Mouse (Mus musculus) cerebellum, postnatal 36 days (tissue): ENCODE results near the gene Vhl.
"Not testable (repeated sequence)": the region's sequence is repeated elsewhere in the genome, so short reads cannot be mapped to it uniquely, and the experiment has no call there.

ENCODE experiments used
- DNase-seq, 2 experiments: peaks; one replicate each; pipeline ENCODE4 v3.0.0; 2021 to 2022; ENCODE audit warnings: mixed read lengths in 2 of 2

Vhl gene

DNA sequence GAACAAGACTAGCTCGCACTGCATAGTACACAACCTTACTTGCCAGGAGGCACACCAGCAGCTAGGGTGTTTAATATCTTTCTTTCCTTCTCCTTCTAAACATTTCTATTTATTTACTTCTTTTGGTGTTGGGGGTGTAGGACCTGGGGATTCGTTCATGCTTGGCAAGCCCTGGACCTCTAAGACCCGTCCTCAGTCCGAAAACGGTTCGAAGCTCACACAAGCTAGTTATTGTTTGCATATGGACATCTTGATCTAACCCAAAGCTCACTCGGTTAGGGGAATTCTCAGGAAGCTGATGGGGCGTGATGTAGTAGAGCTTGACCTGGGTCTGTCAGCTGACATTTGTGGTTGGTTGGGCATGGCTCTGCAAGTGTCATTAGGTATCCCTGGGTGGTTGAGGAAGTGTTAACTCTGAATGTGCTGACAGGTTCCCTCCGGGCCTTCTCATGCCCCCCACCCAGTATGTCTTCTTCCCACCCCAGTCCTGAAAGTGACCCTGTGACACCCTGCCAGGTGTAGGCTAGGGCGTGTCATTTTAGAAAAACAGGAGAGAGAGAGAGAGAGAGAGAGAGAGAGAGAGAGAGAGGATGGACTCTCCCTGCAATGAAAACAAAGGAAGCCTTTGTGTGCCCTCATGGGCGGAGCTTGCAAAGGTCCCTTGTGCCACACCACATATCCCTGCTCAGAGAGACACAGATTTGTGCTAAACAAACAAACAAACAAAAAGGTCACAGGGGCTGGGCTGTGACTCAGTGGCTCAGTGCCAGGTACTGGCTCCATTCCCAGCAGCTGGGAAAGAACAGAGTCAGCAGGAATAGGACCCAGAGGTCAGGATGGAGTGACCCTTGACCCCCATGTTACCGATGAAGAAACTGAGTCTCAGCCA, 37.8 kb downstream of the Vhl start:
- DNase-seq = peak; percentile 18

DNA sequence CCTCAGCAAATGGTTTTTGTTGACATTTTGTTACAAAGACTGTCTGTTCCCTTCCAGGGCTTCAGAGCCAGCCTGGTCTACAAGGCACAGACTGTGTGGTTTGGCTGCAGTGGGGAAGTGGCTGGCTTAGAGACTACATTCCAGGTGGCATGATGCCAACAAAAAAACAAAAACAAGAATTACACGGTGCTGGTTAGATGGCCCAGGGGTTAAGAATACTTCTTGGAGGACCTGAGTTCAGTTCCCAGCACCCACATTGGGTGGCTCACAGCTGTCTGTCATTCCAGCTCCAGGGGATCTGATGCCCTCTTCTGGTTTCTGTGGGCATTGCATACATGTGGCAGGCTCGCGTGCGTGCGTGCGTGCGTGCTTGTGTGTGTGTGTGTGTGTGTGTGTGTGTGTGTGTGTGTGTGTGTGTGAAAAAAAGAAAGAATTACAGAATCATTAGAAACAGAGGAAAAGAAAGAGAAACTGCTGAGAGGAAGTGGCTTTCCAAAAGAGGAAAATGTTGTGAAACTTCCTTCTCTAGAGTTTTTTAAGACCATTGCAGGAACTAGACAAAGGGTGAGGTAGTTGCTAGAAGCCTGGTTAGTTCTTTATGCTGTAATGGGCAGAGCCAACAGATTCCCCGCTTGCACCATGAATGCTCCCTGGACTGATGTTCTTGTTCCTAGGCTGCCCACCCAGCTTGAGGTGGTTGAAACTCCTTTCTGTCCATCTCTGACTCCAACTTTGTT, 39.4 kb downstream of the Vhl start:
- no peak for DNase-seq

GRCm38 (mm10) chr6:113664305-113664704, 40.5 kb downstream of the Vhl start:
- DNase-seq = no peak

DNA sequence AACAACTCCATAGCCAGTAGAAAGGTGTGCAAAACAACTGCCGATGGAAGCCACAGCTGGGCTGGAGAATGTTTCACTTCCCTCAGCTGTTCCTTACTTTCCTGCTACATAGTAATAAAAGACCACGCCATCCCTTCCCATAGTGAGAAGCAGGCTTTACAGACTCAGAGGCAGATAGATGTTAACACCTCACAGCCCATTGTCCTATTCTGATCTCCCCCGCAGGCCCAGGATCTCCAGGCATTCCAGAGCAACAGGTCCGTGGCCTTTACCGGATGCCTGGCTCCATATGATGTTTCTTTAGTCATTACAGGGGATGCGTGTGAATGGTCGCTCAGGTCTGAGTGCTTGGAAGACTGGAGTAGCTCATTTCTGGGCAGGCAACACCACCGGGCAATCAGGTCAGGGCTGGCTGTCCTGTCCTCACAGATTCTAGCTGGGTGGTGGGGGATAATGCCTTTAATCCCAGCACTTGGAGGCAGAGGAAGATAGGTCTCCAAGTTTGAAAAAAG, 43.9 kb downstream of the Vhl start:
- DNase-seq = no peak

DNA sequence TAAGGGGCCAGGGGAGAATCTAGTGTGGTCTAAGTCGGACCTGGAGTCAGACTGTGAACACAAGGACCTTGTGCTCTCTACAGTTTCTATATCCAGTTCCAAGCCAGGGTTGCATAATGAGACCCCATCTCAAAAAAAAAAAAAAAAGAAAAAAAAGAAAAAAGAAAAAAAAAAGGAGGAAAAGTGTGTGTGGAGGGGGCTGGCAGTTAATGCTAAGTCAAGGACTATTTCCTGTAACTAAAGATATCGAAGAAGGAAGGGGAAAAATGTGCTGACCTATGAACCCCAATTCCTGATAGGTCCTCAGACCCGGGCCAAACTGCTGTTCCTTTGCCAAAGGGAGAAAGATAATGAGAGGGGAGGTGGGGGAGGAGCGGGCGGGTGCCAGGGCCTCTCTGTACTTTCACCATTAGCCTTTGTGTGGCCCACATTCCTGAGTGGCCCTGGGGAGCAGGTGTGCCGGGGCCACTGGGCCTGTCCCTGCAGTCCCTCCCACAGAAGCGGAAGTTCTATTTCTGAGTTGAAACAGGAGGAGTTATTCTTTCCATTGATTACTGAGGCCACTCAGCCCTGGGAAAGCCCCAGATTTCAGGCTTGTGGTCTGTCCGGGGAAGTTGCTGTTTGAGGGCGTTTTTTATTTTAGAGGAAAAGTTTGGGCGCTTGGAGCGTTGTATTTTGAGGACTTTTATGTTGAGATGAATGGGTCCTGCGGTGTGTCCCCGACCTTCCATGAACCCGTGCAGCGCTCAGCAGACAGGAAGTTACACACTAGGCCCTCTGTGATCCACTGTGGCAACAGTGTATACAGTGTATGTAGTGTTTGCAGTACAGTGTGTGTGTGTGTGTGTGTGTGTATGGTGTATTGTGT, 44.8 kb downstream of the Vhl start:
- DNase-seq = no peak

- DNase-seq = no peak
Measured at GRCm38 (mm10) chr6:113669821-113670220, 46.1 kb downstream of the Vhl start.

- not testable (repeated sequence) for DNase-seq
Measured at GRCm38 (mm10) chr6:113672029-113672428, 48.3 kb downstream of the Vhl start.

DNA sequence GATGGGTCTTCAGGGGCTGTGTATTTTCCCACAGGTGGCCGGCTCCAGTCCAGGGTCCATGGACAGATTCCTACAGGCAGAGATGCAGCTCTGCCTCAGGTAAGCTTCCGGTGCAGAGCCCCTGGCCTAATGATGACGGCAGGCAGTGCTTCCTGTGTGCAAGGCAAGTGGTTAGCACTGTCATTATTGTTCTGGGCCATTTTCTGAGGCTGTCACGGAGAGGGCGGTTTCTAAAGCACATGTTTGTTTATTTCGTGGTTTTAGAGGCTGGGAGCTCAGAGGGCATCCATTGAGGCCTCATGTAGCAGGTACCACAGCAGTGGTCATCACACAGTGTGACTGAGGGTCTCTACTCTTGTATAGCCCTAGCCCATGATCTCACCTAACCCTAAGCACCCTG, 49.2 kb downstream of the Vhl start:
- DNase-seq = no peak

DNA sequence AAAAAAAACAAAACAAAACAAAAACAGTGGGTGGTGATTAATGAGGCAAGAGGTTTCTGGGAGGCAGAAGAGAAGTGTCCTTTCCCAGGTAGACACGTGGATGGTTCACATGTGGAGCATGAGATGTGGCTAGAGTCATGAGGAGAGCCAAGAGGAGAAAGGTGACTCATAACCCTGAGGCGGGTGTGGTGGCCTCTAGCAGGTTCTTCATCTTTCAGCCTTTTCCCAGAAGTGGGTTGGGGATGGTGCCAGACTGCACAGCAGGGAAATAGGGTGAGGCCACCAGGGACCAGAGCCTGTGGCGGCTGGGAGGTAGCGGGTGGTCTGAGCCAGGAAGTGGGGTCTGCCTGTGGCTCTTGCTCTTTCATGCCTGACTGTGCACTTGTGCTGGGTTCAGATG, 51.5 kb downstream of the Vhl start:
- no peak for DNase-seq

GRCm38 (mm10) chr6:113675991-113676390, 52.2 kb downstream of the Vhl start:
- no peak for DNase-seq

DNA sequence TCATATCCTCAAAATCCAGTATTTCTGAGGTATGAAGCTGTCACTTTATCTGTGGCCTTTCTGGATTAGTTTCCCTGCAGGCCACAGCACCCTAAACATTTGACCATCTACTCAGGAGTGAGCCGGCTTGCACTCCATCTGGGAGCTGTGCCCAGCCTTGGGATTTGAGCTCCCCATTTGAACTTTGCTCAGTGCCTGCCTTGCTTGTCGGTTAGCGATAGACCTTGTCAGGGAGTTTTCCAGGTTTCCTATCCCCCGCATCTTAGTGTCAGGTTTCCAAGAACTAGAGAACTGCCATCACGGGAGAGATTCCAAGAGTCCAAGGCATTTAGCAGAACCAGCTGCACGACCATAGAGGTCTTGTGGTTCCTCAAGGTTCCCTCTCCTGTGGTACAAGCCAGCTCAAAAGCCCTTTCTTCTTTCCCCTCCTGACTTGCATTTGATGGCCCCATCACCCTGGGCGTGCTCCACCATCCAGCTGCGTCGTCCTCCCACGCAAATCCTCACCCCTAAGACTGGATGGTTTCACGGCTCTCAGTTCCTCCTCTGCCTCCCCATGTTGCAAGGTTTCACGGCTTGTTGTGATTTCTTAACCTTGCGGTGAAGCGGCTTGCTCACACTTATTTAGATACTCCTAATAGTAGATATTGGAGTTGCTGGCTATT, 53.4 kb downstream of the Vhl start:
- DNase-seq = no peak

DNA sequence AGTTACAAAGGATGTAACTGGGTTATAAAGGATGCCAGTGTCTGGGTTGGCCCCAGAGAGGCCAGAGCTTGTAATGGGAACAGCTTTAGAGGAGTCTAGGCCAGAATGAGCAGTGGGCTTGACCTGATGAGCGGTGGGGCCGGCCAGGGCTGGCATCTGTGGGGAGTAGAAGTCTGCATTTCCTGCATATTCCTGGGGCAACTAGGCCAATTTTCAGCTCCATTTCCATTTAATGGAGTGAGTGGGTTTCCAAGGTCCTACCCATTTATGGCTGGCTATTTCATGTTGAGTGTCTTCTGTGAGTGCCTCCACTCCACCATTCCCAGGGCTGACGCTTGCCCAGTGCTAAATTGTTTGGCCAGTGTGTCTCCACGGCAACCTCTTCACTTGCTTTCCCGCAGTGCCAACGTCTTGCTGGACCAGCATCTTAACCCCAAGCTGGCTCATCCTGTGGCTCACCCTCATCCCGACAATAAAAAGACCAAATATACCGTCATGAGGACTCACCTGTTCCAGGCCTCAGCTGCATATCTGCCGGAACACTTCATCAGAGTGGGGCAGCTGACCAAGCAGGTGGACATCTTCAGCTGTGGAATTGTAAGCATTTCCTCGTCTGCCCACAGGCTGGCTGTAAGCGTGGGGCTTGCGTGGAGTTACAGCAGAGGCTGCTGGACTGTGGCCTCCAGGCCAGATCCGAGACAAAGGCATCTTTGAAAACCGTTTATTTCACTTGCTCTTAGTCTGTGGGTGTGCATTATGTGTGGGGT, 54.7 kb downstream of the Vhl start:
- no peak for DNase-seq

- DNase-seq = no peak
Measured at GRCm38 (mm10) chr6:113679993-113680566, 56.3 kb downstream of the Vhl start.
